24 mouse cellular contexts compared by ENCODE assay signal in genomic region chr1:76772694-76773093, GRCm38 (mm10).
"Had no signal": no experiment of that assay in that cellular context is flagged by ENCODE, and none has a peak within 500 bp of the region (broad histone marks: within the 10 kb centered on the region; RNA-seq: fewer than 3 reads in every experiment).

No protein-coding gene starts in this region.

- H3K4me2 ChIP-seq: heart, embryonic 12.5 days; hindbrain, embryonic 12.5 days; hindbrain, embryonic 14.5 days; intestine, embryonic 15.5 days; limb, embryonic 12.5 days had no signal

- H3K4me1 ChIP-seq: heart, embryonic 10.5 days; heart, embryonic 12.5 days; hindbrain, embryonic 10.5 days; hindbrain, embryonic 12.5 days; intestine, embryonic 15.5 days; limb, embryonic 12.5 days had no signal

- ATAC-seq: hindbrain, embryonic 16.5 days; inflammation-experienced regulatory T-cells, adult 6 months; intestine, embryonic 15.5 days; intestine, postnatal 0 days had no signal

- H3K27me3 ChIP-seq: heart, embryonic 12.5 days; hindbrain, embryonic 12.5 days; intestine, embryonic 15.5 days; limb, embryonic 12.5 days had no signal

- H3K27ac ChIP-seq: gastrocnemius, adult 2 months; heart, embryonic 10.5 days; hindbrain, embryonic 10.5 days; hindbrain, embryonic 12.5 days; hindbrain, embryonic 14.5 days; intestine, embryonic 15.5 days; left cerebral cortex, adult 2 months; limb, embryonic 10.5 days; limb, embryonic 12.5 days had no signal

- H3K4me3 ChIP-seq: gastrocnemius, adult 2 months; heart, embryonic 10.5 days; heart, embryonic 12.5 days; hindbrain, embryonic 10.5 days; hindbrain, embryonic 12.5 days; intestine, embryonic 15.5 days; left cerebral cortex, adult 2 months; limb, embryonic 10.5 days; limb, embryonic 12.5 days had no signal

- H3K36me3 ChIP-seq: heart, embryonic 10.5 days; heart, embryonic 12.5 days; hindbrain, embryonic 10.5 days; hindbrain, embryonic 12.5 days; intestine, embryonic 15.5 days; limb, embryonic 10.5 days; limb, embryonic 12.5 days had no signal

- DNase-seq: gastrocnemius, adult 2 months; gastrocnemius, postnatal 10 days; gastrocnemius, postnatal 25 days; heart, adult 18-20 months; heart, postnatal 10 days; heart, postnatal 4 days; kidney, adult 18-20 months; kidney, adult 8-10 months; kidney, postnatal 10 days; kidney, postnatal 25 days; kidney, postnatal 4 days; liver had no signal

- H3K9ac ChIP-seq: heart, embryonic 12.5 days; hindbrain, embryonic 12.5 days; hindbrain, embryonic 14.5 days; intestine, embryonic 15.5 days; limb, embryonic 12.5 days had no signal

- H3K9me3 ChIP-seq: heart, embryonic 10.5 days; heart, embryonic 12.5 days; hindbrain, embryonic 10.5 days; hindbrain, embryonic 12.5 days; intestine, embryonic 15.5 days; limb, embryonic 10.5 days; limb, embryonic 12.5 days had no signal
